Mouse (Mus musculus) cerebellum, adult 9-10 months (tissue): Measurements from ENCODE around the gene Eif3i.

Experiments
- DNase-seq: peaks from one replicate; pipeline ENCODE4 v3.0.0; 2022

Eif3i gene

DNA sequence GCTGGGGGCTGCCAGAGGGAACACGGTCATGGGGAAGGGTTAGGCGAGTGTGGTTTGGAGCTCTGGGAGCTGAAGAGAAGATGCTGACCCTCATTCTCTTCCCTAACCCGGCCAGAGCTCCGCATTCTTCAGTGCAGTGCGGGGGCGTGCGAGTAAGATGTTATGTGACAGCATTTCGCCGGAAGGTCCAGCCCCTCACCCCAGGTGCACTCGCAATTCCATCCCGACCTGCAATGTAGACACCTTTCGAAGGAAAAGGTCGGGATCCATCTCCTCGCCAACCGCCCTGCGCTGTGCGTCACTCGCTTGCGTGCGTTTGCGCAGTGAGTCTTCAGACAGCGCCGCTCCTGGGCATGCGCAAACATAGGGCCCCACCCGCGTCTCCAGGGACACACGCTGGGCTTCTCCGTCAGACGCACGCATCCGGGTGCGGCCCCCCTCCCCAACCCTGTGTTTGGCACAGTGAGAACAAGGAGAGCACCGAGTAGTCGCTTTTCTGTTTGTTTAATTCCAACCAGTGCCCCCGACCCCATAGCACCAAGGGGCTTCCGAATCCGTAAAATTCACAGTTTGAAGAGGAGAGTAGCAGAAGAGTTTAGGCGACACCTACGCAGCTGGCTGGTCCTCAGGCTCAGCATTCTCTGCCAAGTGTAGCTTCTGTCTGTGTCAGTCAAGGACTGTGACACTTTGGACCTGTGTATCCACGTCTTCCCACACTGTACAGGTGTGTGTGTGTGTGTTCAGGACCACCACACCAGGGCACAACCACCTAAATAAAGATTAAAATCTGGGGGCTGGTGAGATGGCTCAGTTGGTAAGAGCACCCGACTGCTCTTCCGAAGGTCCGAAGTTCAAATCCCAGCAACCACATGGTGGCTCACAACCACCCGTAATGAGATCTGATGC is 18.6 kb upstream of the Eif3i start, which contains the start of gene Iqcc:
Gene Iqcc, minus strand, starts transcription at position 314 of the 906 bp plus-strand sequence.
- peak; percentile 95 for DNase-seq

DNA sequence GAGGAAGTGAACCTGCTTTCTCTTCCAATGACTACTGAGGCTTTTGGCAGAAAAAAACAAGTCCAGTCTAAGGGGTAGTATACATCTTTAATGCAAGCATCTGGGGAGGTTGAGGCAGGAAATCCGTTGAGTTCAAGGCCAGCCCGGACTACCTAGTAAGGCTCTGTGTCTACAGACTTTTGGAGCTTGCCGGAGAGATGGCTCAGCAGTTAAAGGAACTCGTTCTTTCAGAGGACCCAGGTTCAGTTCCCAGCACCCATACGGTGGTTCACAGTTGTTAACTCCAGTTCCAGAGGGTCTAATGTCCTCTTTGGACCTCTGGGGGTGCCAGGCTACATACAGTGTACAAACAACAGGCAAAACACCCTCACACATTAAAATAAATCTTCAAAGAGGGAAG is 17.6 kb upstream of the Eif3i start:
- no peak for DNase-seq

DNA sequence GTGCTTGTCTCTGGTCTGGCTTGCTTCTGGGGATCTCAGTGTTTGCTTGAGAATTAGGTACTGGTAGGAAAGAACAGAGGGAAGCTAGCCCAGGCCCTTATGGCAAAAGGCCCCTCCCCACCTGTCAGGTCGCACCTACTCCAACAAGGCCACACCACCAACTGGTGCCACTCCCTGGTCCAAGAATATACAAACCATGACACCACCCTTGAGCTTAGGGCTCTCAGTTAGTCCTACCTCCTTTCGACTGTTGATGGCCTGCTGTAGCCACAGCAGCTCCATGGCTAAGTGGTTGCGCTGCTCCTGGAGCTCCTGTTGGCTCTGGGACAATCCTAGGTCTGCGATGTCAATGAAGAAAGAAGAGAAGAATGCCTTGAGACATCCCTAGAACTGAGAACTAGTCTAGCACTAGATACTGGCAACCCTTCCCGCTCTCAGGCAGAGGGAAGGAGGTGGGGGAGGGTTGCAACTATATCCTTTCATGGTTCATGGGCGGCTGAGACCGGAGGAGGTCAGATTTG is 16.7 kb upstream of the Eif3i start:
- DNase-seq = peak; percentile 48

DNA sequence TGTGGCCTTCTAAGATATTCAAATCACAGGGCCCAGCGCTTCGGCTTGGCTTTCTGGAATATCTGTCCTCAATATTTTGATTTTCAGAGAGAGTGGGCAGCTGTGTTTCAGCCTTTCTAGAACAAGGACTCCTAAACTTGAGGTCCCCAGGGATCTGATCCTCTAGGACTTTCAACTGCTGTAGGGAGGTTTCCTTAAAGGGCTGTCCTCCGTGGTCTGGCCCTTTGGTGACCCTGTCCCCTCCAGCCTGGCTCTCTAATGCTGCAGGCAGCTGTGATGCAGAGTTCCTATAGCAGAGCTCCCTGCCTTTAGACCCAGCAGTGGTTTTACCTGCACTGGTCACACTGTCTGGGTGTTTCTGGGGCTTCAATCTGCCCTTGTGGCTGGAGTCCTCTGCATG is 16.2 kb upstream of the Eif3i start:
- DNase-seq = no peak

DNA sequence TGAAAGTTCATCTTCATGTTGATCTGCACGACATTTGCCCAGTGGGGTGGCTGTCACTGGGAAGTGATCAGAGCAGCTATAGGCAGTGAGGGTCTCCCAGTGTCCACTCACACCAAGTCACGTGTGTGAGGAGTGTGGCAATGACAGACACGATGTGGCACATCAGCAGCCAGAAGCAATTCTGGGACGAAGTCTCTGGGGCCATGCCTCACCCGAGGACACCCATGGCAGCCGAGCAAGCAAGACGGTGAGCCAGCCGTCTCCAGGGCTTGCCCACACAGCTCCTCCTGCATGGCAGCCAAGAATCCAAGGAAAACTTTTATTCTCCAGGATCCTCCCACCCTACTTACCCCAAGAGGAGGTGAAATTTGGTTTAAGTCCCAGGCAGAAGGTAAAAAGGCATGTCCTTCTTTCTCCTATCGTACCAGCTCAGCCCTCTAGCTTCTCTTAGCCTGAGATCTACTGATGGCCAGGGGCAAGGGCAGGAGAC is 15.4 kb upstream of the Eif3i start:
- no peak for DNase-seq

DNA sequence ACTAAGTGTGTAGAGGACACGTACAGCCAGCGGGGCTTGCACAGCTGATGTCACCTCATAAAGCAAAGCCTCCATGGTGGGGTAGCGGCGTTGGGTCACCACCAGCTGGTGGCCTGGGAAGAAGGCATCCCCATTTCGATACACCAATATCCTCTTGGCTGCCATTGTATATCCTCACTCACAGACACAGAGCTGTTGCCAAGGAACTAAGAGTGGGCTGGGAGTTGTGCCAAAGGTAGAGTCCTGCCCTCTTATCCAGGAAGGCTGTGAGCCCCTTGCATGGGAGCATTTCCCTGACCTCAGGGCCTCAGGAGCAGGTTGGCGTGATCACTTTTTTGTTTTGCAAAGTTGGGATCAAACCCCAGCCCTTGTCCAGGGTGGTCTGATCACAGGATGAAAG is 13.6 kb upstream of the Eif3i start, which contains the start of gene Dcdc2b:
Gene Dcdc2b, minus strand, starts transcription at position 165 of the 400 bp plus-strand sequence.
- DNase-seq = no peak

DNA sequence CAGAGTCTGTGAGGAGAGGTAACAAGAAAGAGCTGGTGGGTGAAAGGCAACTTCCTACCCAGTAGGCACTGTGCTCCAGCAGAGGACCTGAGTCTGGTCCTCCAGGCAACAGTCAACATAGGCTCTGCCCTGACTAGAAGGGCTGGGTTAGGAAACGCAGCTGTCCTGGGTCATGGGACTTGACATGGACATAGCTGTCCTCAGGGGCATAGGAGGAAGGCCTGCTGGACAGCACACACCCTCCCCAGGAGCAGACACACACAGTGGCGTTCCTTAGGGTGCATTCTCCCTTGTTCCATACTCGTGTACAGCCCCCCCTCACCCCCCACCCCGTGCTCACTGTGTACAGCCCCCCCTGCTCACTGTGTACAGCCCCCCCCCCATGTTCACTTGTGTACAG is 10.0 kb upstream of the Eif3i start:
- no peak for DNase-seq

DNA sequence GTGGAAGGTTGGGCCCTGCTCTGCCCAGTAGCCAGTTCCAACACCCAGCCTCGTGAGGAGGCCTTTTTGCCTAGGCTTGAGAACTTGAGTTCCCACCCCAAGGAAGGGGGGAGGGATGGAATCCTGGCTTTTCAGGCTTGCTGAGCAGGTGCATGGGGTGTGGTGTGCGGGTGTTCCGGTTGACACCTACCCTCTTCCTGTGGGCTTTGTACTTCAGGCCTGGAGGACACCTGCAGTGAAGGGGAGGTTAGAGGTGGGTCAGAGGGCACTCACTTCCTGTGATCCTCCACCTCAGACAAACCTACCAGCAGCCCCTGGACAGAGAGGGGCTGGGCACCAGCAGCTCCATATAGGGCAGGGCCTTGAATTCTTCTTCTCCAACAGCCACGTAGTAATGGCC is 9.6 kb upstream of the Eif3i start:
- no peak for DNase-seq

DNA sequence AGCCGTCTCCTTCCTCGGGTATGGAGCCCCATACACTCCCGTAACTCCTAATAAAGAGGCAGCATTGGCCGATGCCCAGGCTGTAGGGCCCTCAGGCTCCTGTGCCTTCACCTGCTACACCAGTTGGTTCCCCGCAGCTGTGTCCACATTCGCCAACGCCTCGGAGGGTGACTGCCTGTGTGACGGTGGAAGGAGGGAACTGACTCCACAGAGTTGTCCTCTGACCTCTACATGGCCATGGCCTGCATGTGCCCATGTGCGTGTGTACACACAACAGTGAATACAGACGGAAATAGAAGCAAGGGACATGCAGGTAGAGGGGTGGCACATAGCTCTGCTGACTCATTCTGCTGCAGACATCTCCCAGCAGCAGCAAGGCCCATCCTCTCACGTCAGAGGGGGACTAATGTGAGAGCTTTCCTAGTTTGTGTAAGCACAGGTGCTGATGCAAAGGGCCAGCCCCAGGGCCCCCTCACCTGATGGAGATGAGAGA is 8.7 kb upstream of the Eif3i start:
- no peak for DNase-seq

DNA sequence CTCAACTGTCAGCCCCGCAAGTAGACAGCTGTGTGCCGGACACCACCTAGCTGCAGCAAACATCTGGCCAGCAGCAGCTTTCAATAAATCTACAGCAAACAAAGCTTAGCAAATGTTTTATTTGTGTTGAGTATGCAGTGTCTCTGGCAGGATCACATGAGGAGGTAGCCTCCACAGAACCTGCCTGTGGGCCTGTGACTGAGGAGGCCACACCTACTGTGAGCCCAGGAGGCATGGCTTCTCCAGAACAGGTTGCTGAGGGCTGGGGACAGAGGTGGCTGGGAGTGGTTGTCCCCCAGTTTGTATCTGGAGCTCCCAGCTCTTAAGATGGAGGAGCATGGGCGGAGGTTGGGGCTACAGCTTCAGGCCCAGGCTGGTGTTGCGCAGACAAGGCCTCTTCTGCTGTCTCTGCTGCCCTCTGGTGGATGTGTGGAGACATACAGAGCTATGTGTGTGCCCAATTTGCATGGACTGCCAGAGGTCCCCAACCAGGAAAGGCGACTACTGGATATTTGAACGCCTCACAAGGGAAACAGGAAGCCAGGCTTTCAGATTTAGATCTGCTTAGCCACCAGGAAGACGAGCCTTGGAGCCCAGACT is 8.1 kb upstream of the Eif3i start:
- peak; percentile 86 for DNase-seq

DNA sequence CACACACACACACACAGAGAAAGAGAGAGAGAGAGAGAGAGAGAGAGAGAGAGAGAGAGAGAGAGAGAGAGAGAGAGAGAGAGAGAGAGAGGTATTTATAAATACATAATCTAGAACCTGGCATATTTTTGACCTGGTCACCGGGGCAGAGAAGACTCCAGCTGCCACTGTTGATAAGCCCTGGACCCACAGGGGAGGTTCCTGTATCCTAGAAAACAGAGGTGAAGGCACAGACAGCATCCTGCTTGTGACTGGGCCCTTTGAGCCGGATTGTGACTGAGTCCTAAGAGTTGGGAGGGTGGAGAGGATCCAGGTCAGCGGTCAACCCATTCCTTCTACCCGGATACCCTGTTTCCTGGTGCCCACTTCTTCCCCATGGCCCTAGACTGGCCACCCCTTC is 11.6 kb downstream of the Eif3i start:
- no peak for DNase-seq

DNA sequence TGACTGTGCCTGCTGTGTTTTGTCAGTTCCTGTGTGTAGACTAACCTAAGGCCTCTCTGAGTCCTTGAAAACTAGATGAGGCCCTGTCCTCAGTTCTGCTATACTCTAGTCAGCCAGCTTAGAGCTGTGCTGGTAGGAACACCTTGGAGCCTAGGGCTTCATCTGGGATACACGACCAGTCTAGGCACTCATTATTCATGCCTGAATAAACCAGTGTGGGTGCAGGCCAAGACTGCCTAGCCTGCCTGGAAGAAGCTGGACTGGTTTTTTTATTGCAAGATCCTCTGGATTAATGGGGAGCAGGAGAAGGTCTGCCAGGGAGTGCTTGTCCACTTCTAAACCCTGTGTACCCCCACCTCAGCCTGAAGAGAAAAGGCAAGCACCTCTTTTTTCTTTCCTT is 13.5 kb downstream of the Eif3i start:
- no peak for DNase-seq

DNA sequence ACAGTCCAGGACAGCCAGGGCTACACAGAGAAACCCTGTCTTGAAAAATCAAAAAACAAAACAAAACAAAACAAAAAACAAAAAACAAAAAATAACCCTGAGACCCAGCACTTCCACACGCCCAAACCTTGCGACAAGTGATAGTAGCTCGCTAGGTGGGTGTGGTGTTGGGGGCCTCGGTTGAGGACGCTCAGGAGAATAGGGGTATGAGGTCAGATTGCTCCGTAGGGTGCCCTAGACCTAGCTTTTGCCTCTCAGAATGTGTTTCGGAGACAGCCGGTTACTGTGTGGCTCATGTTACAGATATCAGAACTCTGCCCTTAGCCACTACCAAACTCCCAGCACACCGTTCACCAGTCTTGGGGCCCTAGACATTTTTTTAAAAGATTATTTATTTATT is 14.7 kb downstream of the Eif3i start:
- no peak for DNase-seq

DNA sequence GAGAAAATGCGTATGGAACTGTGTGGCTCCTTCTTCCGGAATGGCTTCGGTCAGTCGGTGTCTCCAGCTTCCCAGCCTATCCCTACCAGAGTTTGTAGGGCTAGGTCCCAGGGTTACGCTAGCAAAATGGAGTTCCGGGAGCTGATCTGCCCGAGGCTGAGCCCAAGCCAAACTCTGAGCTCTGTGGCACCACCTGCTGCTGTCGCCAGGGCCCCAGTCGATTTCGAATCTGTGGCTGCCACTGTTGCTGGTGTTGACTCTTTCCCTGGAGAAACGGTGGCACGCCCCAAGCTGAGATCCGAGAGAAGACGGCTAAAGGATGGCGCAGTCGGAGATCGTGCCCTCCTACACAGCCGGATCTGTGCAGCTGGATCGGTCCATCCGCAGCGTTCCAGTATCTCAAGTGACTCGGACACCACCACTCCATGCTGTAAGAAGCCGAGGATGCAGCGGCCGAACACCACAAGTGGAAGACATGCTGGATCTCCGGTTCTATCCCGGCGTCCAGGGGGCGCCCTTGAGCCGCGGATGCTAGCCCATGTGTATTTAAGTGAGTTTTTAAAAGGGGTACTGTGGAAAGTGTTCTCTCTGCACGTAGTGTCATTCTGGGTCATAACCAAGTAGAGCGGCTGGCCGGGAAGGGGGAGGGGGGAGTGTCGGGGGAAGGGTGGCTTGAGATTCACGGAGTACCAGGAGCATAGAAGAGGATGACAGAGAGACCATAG is 15.4 kb downstream of the Eif3i start:
- peak; percentile 79 for DNase-seq

DNA sequence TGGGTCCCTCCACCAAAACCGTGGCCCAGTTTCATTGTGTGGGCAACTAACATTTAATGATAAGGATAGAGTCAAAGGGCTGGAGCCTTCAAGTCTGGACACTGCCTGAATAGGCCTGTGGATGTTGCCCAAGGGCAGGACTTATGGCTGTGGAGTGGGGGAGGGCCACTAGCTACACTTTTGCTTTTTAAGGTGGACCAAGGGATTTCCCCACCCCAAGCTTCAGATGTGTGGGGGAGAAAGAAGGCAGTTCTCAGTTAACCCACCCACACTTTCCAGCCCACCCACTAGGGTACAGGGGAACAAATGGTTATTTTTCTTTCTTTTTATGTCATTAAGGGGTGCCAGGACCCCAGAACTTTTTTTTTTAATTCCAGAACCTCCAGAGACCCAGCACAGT is 16.1 kb downstream of the Eif3i start:
- no peak for DNase-seq

DNA sequence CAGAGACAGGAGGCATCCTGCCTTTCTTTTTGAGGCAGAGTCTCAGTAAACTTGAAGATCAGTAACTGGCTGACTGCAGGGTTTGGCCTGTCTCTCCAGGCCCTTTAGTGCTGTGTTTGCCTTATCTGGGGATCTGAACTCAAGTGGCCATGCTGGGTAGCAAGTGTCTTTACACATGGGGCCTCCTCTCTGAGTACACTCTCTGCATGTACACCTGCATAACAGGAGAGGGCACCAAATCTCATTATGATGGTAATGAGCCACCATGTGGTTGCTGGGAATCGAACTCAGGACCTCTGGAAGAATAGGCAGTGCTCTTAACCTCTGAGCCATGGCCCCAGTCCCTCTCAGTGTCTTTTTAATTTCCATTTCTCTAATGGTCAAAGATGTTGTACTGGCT is 18.2 kb downstream of the Eif3i start:
- no peak for DNase-seq

DNA sequence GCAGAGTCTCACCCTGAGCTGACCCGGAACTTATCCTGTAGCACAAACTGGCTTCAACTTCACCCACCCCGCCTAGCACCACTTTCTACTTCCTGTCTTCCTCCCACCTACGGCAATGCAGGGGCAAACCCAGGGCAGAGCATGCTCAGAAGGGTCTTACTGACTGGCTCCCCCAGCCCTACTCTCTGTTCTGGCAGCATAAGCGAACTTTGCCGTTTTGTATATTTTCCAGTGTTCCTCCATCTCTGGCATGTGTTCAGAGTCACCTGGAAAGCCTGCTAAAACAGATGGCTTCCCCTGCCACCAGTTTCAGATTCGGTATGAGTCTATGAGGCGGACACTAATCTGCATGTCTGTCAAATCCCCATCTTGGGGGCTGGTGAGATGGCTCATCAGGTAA is 20.1 kb downstream of the Eif3i start:
- peak; percentile 73 for DNase-seq

DNA sequence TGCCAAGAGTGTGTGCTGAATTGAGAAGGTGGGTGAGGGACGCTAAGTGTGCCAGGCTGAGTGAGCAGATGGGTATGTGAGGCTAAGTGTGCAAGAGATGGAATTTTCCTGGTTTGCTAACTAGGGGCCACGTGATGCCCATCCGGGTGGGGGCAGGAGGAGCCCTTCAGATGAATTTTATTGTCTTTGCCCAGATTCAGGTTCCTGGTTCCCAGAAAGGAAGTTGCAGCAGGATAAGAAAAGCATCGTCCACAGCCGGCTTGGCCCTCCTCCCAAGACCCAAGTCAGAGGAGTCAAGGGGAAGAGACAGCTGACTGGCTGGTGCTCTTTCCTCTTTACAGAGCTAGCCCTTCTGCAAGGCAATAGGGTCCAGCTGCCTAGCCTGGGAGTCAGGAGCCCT is 22.0 kb downstream of the Eif3i start, which contains the start of gene Fam167b:
Gene Fam167b, minus strand, starts transcription at position 84 of the 400 bp plus-strand sequence.
- DNase-seq = no peak

DNA sequence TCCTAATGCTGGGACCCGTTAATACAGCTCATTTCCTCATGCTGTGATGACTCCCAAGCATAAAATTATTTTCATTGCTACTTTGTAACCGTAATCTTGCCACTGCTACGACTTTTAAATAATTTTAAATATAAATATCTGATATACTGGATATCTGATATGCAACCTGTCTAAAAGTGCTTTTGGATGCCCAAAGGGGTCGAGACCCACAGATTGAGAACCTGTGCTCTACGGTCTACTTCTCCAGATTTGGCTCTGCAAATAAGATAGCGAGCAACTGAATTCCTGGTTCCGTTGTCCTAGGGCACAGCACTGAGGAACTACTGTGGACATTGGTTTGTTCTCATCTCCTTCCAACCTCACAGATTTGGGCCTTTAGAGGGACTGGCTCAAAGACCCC is 22.8 kb downstream of the Eif3i start:
- no peak for DNase-seq

DNA sequence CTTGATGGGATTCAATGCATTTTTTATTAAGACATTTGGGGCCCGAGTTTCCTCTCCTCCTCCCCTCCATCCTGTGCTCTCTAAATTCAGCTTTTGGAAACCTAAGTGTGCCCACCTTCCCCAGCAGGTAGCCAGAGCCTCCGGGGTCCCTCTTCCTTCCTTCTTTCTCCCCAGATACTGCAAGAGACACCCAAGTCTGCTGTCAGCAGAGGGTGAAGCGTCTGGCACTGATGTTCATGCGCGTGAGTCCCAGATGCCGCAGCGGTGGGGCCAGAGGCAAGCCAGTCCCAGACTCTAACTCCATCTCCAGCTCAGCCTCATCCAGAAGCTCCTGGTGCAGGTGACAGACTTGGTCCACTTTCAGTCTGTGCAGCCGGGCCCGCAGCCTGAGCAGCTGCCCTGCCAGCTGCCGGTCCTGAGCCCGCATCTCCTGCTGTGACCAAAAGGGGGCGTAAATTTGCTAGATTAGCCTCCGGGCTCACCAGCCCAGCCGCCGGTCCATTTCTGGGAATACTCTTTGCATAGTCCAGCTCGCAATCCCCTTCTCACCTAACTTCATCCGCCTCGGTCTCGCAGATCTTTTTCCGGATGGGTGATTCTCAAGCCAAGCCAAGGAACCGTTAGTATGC is 23.5 kb downstream of the Eif3i start:
- no peak for DNase-seq

DNA sequence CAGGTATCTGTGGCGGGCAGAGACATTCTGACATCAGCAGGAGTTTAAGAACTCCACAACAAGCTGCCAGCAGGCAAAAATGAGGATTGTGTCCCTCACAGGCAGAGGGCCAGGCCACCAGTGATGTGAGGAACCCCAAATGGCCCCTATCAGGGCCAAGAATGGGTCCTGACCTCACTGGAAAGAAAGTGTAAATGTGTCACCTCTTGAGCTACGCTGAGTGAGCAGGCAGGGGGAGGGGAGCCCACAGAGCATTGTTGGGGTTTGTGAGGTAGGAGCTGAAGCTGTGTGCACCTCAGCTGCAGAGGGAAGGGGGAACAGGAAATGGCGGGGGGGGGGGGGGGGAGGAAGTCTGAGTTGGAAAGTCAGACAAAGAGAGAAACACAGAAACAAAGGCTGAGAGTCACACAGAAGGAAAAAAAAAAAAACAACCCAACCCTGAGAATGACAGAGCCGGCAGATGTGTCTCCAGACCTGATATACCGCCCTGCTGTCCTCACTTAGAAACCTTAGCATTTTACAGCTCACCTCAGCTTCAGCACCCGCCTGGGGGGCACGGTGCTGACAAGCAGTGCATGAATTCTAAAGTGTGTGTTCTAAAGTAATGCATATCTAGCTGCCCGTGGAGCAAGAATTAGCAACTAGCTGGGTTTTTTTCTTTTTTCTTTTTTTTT is 25.1 kb downstream of the Eif3i start:
- DNase-seq = no peak

DNA sequence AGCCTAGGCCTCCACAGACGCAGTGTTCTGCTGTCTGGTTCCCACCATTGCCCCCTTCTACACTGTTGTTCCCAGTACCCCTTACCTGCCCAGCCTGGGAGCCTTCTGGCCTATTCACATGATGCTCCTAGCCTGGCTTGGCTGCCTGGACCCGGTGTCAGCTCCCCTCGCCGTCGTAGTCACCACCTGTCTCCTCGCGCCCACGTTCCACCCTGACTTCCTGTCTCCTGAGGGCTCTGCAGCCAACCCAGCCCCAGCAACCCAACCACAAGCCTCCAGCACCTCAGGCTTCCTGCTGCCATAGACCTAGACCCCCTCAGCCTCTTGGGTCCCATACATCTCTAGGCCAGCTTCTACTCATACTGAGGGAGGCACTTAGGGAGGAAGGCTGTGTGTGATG is 27.0 kb downstream of the Eif3i start, which contains the start of gene Lck:
Gene Lck, minus strand, starts transcription at position 212 of the 400 bp plus-strand sequence.
- DNase-seq = no peak
